Mouse (Mus musculus): ENCODE data around the gene Mbl1.

Gene Mbl1

GRCm38 (mm10) chr14:41151220-41151898 is at the start of gene Mbl1:
TSS of gene Mbl1 (plus strand) at chr14:41151458.
- no peak for DNase-seq (ENCODE audit: low spot score)

GRCm38 (mm10) chr14:41102269-41102668 is 49.0 kb upstream of the Mbl1 start:
- no peak for DNase-seq (ENCODE audit: low spot score)

GRCm38 (mm10) chr14:41104853-41105444 is 46.3 kb upstream of the Mbl1 start, which contains the start of gene Mat1a:
TSS of gene Mat1a (plus strand) at chr14:41105035.
- DNase-seq (ENCODE audit: low spot score) = no peak

GRCm38 (mm10) chr14:41111031-41111668 is 40.1 kb upstream of the Mbl1 start:
- DNase-seq (ENCODE audit: low spot score) = no peak

GRCm38 (mm10) chr14:41112944-41113343 is 38.3 kb upstream of the Mbl1 start:
- DNase-seq (ENCODE audit: low spot score) = no peak

- no peak for DNase-seq (ENCODE audit: low spot score)
Observed at GRCm38 (mm10) chr14:41116271-41116670, 35.0 kb upstream of the Mbl1 start.

GRCm38 (mm10) chr14:41124683-41125082 is 26.6 kb upstream of the Mbl1 start:
- DNase-seq (ENCODE audit: low spot score) = no peak

- no peak for DNase-seq (ENCODE audit: low spot score)
Observed at GRCm38 (mm10) chr14:41127997-41128396, 23.3 kb upstream of the Mbl1 start.

- DNase-seq (ENCODE audit: low spot score) = no peak
Observed at GRCm38 (mm10) chr14:41131540-41131939, 19.7 kb upstream of the Mbl1 start, which contains the start of gene Sftpa1. TSS of gene Sftpa1 (plus strand) at chr14:41131782.

- no peak for DNase-seq (ENCODE audit: low spot score)
Observed at GRCm38 (mm10) chr14:41137006-41137405, 14.3 kb upstream of the Mbl1 start.

GRCm38 (mm10) chr14:41140686-41141085 is 10.6 kb upstream of the Mbl1 start:
- DNase-seq (ENCODE audit: low spot score) = no peak

- DNase-seq (ENCODE audit: low spot score) = no peak
Observed at GRCm38 (mm10) chr14:41146035-41146434, 5.2 kb upstream of the Mbl1 start.

GRCm38 (mm10) chr14:41146922-41147321 is 4.3 kb upstream of the Mbl1 start:
- DNase-seq (ENCODE audit: low spot score) = no peak

- no peak for DNase-seq (ENCODE audit: low spot score)
Observed at GRCm38 (mm10) chr14:41147356-41147755, 3.9 kb upstream of the Mbl1 start.

- DNase-seq (ENCODE audit: low spot score) = no peak
Observed at GRCm38 (mm10) chr14:41160076-41160475, 8.8 kb downstream of the Mbl1 start.

- no peak for DNase-seq (ENCODE audit: low spot score)
Observed at GRCm38 (mm10) chr14:41160743-41161142, 9.5 kb downstream of the Mbl1 start.

- no peak for DNase-seq (ENCODE audit: low spot score)
Observed at GRCm38 (mm10) chr14:41162663-41163062, 11.4 kb downstream of the Mbl1 start.

- DNase-seq (ENCODE audit: low spot score) = no peak
Observed at GRCm38 (mm10) chr14:41167278-41167677, 16.0 kb downstream of the Mbl1 start.

GRCm38 (mm10) chr14:41168567-41168966 is 17.3 kb downstream of the Mbl1 start:
- no peak for DNase-seq (ENCODE audit: low spot score)

GRCm38 (mm10) chr14:41170514-41170913 is 19.3 kb downstream of the Mbl1 start:
- DNase-seq (ENCODE audit: low spot score) = no peak

- no peak for DNase-seq (ENCODE audit: low spot score)
Observed at GRCm38 (mm10) chr14:41174802-41175201, 23.5 kb downstream of the Mbl1 start.

GRCm38 (mm10) chr14:41185059-41185821 is 34.0 kb downstream of the Mbl1 start, which contains the start of gene Sftpd:
TSS of gene Sftpd (minus strand) at chr14:41185149.
- no peak for DNase-seq (ENCODE audit: low spot score)
